Mouse (Mus musculus): ENCODE data around the gene Mpeg1. TPM values are rescaled to one million over a fixed set of nuclear protein-coding genes. Genes with fewer than 3 reads are reported as not detected.
A peak's percentile ranks its signal among the peaks of the same experiment; 100 is the strongest.

Gene Mpeg1
- polyA plus RNA-seq, 1 experiment from 2014 or later, result 1.2 TPM

DNA sequence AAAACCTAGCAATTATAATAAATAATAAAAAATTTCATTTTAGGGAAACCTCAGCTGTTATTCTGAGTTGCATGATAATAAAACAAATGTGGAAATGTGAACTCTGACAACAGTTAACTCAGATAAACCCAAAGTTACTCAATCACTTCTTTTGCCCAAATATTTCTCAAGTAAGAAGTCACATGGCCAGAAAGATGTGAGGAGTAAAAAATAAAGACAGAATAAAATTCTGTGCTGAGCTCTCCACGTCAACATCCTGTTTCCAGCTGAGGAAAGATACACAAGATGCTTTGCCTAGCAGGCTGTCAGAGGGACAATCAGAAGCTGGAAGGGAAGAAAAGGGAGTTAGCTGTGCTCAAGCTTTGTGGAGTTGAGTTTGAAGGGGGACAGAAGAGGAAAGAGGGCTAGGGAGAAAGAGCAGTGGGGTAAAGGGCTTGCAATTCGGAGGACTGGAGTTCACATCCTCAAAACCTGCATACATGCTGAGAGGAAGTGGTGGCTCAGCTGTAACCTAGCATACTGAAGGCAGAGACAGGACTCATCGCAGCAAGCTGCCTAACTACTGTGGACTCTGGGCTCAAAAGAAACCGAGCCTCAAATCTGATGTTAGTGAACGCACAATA, 20.4 kb upstream of the Mpeg1 start:
- H3K4me1 ChIP-seq, result no peaks in the 10 kb centered on the region
- no peaks in the 10 kb centered on the region for H3K9me3 ChIP-seq
- no peaks in the 10 kb centered on the region for H3K36me3 ChIP-seq
- no peak overlapping the region for H3K4me2 ChIP-seq
- no peaks in the 10 kb centered on the region for H3K27me3 ChIP-seq (replicated peaks)
- no peak overlapping the region for H3K9ac ChIP-seq
- no peak for ATAC-seq (ENCODE audit: insufficient read depth, low FRiP score, low read depth)
- H3K27ac ChIP-seq, result no peak overlapping the region
- H3K4me3 ChIP-seq (replicated peaks), result no peak overlapping the region
- 65% methylated on average over 5 of the region's 5 CpGs for WGBS

DNA sequence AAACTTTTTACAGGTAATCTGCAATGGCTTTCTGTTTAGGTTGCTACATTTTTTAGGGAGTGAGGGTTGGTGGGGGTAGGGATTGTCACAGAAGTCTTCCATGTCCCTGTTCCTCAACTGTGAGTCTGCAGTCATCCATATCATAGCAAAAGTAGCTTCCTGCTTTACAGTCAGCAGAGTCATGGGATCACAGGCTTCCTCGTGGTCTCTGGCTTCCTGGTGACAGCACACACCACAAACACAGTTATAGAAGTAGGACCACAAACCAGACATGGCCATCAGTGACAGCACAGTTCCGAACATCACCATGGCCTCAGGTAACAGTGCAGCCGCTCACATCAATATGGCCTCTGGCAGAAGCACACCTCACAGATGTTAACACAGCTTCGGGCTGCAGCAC, 18.0 kb upstream of the Mpeg1 start:
- Histone ChIP-seq H3K4me2 (no peak overlapping the region), H3K27ac (no peak overlapping the region; the same call in 1 of the 2 replicates), H3K36me3 (no peaks in the 10 kb centered on the region), H3K4me3 (replicated peaks) (no peak overlapping the region), H3K9me3 (no peaks in the 10 kb centered on the region), H3K9ac (no peak overlapping the region), H3K4me1 (no peaks in the 10 kb centered on the region), H3K27me3 (replicated peaks) (no peaks in the 10 kb centered on the region)
- WGBS, result 77% methylated on average over 4 of the region's 4 CpGs
- ATAC-seq (ENCODE audit: insufficient read depth, low FRiP score, low read depth), result no peak

DNA sequence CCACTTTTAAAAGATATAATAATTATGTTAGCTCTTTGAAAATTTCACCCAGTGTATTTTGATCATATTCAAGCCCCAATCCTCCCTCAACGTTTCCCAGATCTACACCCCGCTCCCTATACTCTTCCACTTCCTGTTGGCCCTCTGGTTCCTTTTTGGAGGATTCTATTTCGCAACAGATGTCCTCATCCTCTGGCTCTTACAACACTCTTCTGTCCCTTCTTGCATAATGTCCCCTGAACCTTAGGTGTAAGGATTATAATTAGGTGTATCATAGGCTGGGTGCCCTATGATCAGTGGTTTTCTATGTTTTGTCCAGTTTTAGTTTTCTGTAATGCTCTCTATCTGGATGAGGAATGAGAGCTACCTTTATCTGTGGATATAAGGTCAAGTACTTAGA, 15.6 kb upstream of the Mpeg1 start:
- no peak overlapping the region for H3K9ac ChIP-seq
- H3K9me3 ChIP-seq, result no peaks in the 10 kb centered on the region
- whole genome bisulfite sequencing, result 73% methylated on average over 3 of the region's 3 CpGs
- H3K4me2 ChIP-seq, result no peak overlapping the region
- no peak overlapping the region for H3K27ac ChIP-seq
- ATAC-seq (ENCODE audit: insufficient read depth, low FRiP score, low read depth), result no peak
- H3K4me1 ChIP-seq, result no peaks in the 10 kb centered on the region
- H3K27me3 ChIP-seq (replicated peaks), result no peaks in the 10 kb centered on the region
- no peak overlapping the region for H3K4me3 ChIP-seq (replicated peaks)
- no peaks in the 10 kb centered on the region for H3K36me3 ChIP-seq

DNA sequence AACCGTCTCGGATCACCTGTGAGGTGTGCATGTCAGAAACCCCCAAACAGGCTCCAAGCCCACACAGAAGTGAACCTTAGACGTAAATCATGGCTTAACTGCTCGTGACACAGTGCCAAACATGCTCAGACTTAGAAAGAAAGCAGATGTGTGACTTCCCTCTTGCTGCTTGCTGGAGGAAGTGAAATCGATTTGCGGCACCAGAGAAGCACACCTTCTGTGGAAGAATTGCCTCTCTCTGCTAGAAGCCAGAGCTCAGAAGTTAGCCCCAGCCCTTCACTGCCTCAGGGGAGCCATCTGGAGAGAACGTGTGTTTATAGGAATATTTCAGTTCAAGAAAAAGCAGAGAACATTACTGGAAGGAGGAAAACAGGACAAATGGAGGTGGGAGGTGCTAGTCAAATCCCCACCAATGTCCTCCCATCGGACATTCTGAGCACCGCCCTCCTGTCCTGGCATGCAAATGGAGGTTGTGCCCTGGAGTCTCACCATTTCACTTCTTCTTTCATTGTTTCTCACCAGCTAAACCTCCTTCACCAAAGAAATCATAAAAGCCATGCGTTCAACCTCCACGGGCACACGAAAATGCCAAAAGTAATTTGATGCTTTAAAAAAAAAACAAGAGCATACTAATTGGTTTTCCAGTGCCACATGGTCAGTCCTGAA, 3.0 kb upstream of the Mpeg1 start:
- ATAC-seq (ENCODE audit: insufficient read depth, low FRiP score, low read depth), result no peak; the same call in 1 of the 2 replicates
- H3K36me3 ChIP-seq, result no peaks in the 10 kb centered on the region
- no peak overlapping the region for H3K27ac ChIP-seq
- no peak overlapping the region for H3K4me3 ChIP-seq (replicated peaks)
- H3K4me2 ChIP-seq, result no peak overlapping the region
- H3K9ac ChIP-seq, result no peak overlapping the region
- 48% methylated on average over 12 of the region's 12 CpGs for WGBS
- no peaks in the 10 kb centered on the region for H3K9me3 ChIP-seq
- no peaks in the 10 kb centered on the region for H3K27me3 ChIP-seq (replicated peaks)
- H3K4me1 ChIP-seq, result no peaks in the 10 kb centered on the region

DNA sequence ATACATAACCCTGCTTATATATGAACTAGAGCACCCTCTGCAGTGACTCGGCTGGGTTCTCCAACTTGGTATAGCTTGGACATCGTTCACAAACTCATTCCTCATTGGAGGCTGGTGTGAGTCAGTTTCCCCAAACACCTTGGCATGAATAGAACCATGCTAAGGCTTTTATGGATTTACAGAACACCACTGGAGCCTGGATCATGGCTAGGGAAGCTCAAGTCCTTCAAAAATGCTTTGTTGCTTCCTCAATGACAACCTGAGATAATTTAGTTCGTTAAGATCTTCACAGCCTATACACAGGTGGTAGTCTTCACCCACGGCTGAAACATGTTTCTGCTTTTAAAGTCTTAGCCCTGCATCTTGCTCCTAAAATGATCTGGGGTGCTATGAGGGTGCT, 1.1 kb upstream of the Mpeg1 start:
- ATAC-seq (ENCODE audit: insufficient read depth, low FRiP score, low read depth), result no peak
- Histone ChIP-seq H3K27me3 (replicated peaks) (no peaks in the 10 kb centered on the region), H3K4me2 (no peak overlapping the region), H3K9me3 (no peaks in the 10 kb centered on the region), H3K36me3 (no peaks in the 10 kb centered on the region), H3K27ac (no peak overlapping the region), H3K4me3 (replicated peaks) (no peak overlapping the region), H3K4me1 (no peaks in the 10 kb centered on the region), H3K9ac (no peak overlapping the region)
- WGBS, result 69% methylated on average over 4 of the region's 4 CpGs

DNA sequence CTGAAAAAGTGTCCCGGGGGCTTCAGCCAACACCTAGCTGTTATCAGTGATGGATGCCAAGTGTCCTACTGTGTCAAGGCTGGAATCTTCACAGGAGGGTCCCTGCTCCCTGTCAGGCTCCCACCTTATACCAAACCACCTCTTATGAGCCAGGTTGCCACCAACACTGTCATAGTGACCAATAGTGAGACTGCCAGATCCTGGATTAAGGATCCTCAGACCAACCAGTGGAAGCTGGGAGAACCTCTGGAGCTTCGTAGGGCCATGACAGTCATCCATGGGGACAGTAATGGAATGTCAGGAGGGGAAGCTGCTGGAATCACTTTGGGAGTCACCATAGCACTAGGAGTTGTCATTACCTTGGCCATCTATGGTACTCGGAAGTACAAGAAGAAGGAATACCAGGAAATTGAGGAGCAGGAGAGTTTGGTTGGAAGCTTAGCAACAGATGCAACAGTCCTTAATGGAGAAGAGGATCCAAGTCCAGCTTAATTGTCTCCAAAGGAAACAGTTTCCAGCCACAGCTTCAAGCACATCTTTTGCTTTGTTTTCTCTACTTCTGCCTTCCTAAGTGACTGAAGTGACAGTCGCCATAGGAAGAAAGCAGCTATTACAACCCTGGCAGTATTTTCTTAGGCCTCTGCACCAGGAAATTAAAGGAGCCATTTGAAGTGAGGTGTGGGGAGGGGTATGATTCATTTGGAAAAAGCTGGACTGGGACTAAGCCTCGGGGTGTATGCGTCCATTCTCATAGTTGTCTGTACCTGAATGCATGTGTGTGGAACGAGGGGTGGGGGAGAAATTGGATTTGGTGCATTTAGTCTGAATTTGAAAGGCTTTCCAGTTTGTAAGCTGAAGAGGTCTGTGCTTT, 2.5 kb downstream of the Mpeg1 start:
- H3K4me3 ChIP-seq (replicated peaks), result peak overlapping the region; percentile 5; the same call in 1 of the 2 replicates
- H3K36me3 ChIP-seq, result peaks cover 2% of the 10 kb centered on the region; the same call in 1 of the 2 replicates
- no peaks in the 10 kb centered on the region for H3K4me1 ChIP-seq
- H3K27me3 ChIP-seq (replicated peaks), result no peaks in the 10 kb centered on the region
- H3K27ac ChIP-seq, result peak overlapping the region; percentile 44; the same call in 1 of the 2 replicates
- ATAC-seq (ENCODE audit: insufficient read depth, low FRiP score, low read depth), result peak; percentile 33; the same call in 1 of the 2 replicates
- no peaks in the 10 kb centered on the region for H3K9me3 ChIP-seq
- WGBS, result 64% methylated on average over 7 of the region's 7 CpGs
- no peak overlapping the region for H3K9ac ChIP-seq
- no peak overlapping the region for H3K4me2 ChIP-seq

DNA sequence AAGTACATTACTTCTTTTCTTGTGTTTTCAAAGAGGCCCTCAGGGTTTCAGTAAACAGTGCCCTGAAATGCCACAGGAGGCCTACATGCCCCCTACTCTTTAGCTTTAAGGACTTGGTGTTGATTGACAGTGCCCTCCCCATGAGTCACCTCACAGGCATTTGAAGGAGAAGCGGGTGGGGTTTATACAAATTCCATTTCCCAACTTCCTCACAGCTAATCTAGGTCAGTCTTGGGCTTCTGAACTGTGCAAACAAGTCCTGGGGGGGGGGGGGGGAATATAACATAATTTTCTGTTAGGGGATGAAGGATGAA, 3.1 kb downstream of the Mpeg1 start:
- H3K27ac ChIP-seq, result peak overlapping the region; percentile 44; the same call in 1 of the 2 replicates
- peak; percentile 87 for ATAC-seq (ENCODE audit: insufficient read depth, low FRiP score, low read depth)
- peaks cover 6% of the 10 kb centered on the region; the same call in 1 of the 2 replicates for H3K36me3 ChIP-seq
- H3K4me2 ChIP-seq, result no peak overlapping the region
- H3K27me3 ChIP-seq (replicated peaks), result no peaks in the 10 kb centered on the region
- WGBS, result 38% methylated on average over 1 of the region's 1 CpGs
- no peak overlapping the region for H3K4me3 ChIP-seq (replicated peaks)
- no peaks in the 10 kb centered on the region for H3K4me1 ChIP-seq
- no peaks in the 10 kb centered on the region for H3K9me3 ChIP-seq
- no peak overlapping the region for H3K9ac ChIP-seq

DNA sequence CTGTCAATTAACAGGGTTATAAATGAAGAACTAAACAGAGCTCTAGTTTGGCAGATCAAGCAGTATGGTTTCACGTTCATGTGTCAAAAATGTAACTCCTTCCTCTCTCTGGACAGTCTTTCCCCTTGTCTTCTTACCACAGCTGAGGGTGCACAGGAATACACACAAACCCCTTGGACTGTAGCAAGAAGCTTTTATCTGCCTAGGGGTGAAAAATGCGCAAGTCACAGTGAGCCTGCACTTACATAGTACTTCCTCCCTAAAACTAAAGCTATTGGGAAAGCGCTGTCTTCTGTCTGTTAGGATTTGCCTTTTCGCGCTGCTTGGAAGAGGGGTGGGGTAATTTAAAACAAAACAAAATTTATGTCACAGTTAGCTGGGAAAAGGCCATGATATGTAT, 3.5 kb downstream of the Mpeg1 start:
- Histone ChIP-seq H3K9me3 (no peaks in the 10 kb centered on the region), H3K4me3 (replicated peaks) (no peak overlapping the region), H3K4me2 (no peak overlapping the region), H3K36me3 (peaks cover 8% of the 10 kb centered on the region; the same call in 1 of the 2 replicates), H3K27ac (peak overlapping the region; percentile 23; the same call in 1 of the 2 replicates), H3K27me3 (replicated peaks) (no peaks in the 10 kb centered on the region), H3K9ac (no peak overlapping the region), H3K4me1 (no peaks in the 10 kb centered on the region)
- WGBS, result 55% methylated on average over 5 of the region's 5 CpGs
- no peak for ATAC-seq (ENCODE audit: insufficient read depth, low FRiP score, low read depth)

DNA sequence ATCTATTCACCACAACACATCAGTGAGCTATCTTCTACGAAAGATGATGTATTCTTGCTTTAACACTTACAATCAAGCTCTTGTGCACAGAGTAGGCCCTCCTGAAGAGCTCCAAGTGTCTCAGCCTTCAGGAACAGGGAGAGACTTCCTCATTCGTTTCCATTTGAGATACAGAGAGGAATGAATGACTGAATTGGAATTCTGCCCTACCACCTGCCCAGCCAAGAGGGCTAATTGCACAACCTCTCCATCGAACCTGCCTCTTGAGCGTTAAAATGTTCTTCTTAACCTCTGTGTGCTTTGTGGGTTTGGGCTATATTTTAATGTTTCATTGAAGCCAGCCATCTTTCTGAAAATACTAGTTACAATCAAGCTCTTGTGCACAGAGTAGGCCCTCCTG, 4.1 kb downstream of the Mpeg1 start:
- 74% methylated on average over 4 of the region's 4 CpGs for WGBS
- no peak for ATAC-seq (ENCODE audit: insufficient read depth, low FRiP score, low read depth)
- Histone ChIP-seq H3K27me3 (replicated peaks) (no peaks in the 10 kb centered on the region), H3K36me3 (peaks cover 14% of the 10 kb centered on the region; the same call in 1 of the 2 replicates), H3K27ac (0 out of 2 replicates have a peak overlapping the region, but pooled peaks have one; percentile 23), H3K9me3 (no peaks in the 10 kb centered on the region), H3K4me3 (replicated peaks) (no peak overlapping the region), H3K4me2 (no peak overlapping the region), H3K4me1 (no peaks in the 10 kb centered on the region), H3K9ac (no peak overlapping the region)

DNA sequence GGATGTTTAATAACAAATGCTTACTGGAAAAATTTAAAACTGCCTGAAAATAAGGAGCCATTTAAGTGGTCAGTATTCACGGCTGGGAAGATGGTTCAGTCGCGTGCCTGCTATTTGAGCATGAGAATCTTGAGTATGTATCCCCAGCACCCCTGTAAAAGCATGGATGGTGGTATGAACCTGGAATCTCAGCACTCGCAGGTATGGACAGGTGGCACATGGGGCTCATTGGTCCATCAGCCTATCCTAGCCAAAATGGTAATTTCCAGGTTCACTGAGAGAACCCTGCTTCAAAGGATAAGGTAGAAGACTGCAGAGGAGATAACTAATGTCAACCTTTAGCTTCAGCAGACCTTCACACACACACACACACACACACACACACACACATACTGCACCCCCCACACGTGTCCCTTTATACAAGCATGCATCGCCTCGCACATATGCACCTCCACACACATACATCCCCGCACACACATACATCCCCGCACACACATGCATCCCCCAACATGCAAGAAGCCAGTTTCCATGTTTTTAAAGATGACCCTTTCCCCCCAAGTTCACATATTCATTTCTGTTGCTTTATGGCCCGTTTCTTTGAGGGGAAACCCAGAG, 5.1 kb downstream of the Mpeg1 start:
- H3K4me1 ChIP-seq, result no peaks in the 10 kb centered on the region
- no peak overlapping the region for H3K27ac ChIP-seq
- no peak overlapping the region for H3K4me2 ChIP-seq
- H3K9ac ChIP-seq, result no peak overlapping the region
- no peaks in the 10 kb centered on the region for H3K9me3 ChIP-seq
- no peak for ATAC-seq (ENCODE audit: insufficient read depth, low FRiP score, low read depth)
- WGBS, result 88% methylated on average over 10 of the region's 10 CpGs
- H3K4me3 ChIP-seq (replicated peaks), result no peak overlapping the region
- H3K27me3 ChIP-seq (replicated peaks), result no peaks in the 10 kb centered on the region
- peaks cover 16% of the 10 kb centered on the region; the same call in 1 of the 2 replicates for H3K36me3 ChIP-seq

DNA sequence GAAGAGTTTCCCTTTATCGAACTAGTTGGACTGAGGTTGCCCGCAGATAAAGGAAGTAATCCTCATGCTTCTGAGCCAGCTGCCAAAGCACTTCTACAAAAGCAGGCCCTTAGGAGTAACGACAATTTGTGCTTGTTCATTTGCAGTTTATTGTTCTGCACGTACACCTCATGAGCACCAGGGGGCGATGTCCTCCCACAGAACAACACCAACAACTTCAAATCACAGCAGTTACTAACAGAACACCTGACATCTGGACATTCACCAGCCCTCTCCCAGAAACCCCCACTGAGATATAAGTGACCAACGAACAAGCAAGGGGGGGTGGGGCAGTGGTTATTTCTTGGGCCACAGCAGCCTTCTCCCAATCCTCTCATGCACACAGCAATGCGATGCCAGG, 5.6 kb downstream of the Mpeg1 start:
- Histone ChIP-seq H3K27me3 (replicated peaks) (no peaks in the 10 kb centered on the region), H3K4me2 (no peak overlapping the region), H3K27ac (no peak overlapping the region), H3K4me3 (replicated peaks) (no peak overlapping the region), H3K36me3 (peaks cover 16% of the 10 kb centered on the region; the same call in 1 of the 2 replicates), H3K9me3 (no peaks in the 10 kb centered on the region), H3K9ac (no peak overlapping the region), H3K4me1 (no peaks in the 10 kb centered on the region)
- 31% methylated on average over 7 of the region's 7 CpGs for WGBS
- ATAC-seq (ENCODE audit: insufficient read depth, low FRiP score, low read depth), result no peak
